Mouse (Mus musculus) bone marrow macrophage, adult 2 months (primary cell): ENCODE results near the gene Foxj3.

Experiments
- CTCF ChIP-seq: IDR thresholded peaks from 2 replicates; pipeline ENCODE4 v1.5.1; 2012; ENCODE audit warnings: low read depth, mild to moderate bottlenecking, low read length, moderate library complexity
- POLR2A ChIP-seq: IDR thresholded peaks from 2 replicates; pipeline ENCODE4 v1.6.1; 2012; ENCODE audit warnings: mild to moderate bottlenecking, low read depth, low read length, borderline replicate concordance

DNA sequence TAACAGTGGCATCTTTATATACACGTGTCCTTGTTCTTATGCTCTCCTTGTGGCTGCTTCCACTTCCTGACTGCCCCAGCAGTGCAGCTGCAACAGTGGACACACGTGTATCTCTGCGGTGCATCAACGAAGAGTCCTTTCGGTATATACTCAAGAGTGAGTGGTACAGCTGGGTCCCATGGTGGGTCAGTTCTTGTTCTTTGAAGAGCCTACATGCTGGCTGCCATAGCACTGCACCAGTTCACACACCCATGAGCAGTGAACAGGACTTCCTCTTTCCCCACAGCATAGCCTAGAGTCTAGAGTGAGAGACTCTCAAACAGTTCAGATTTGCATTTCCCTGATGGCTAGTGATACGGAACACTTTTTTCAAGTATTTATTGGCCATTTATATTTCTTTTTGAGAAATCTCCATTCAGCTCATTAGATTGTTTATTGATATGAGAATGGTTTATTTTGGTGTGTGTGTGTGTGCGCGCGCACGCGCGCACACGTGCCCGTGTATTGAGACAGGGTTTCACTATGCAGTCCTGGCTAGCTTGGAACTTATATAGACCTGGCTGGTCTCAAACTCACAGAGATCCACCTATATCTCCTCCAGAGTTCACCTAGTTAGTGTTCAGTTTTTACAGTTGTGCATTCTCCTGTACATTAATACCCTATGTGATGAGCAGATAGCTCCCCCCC lies 126.7 kb downstream of the Foxj3 start:
- TF ChIP-seq POLR2A (no peak), CTCF (no peak)
